Mouse (Mus musculus): ENCODE measurements around the gene Gm4353. TPM values are rescaled to one million over a fixed set of nuclear protein-coding genes. Genes with fewer than 3 reads are reported as not detected.

The Gm4353 gene
- polyA plus RNA-seq, 1 experiment from 2014 or later, result 1.2 TPM

GRCm38 (mm10) chr7:116122981-116123596, 38.7 kb upstream of the Gm4353 start:
- Histone ChIP-seq H3K4me1 (ENCODE audit: control insufficient read depth, insufficient read depth, low read length) (no peaks in the 10 kb centered on the region), H3K27me3 (ENCODE audit: control insufficient read depth, insufficient read depth, low read length) (no peaks in the 10 kb centered on the region), H3K36me3 (ENCODE audit: control insufficient read depth, insufficient read depth, low read length) (no peaks in the 10 kb centered on the region), H3K4me2 (replicated peaks; ENCODE audit: low read depth, low read length) (no peak overlapping the region), H3K4me3 (ENCODE audit: low read depth, low read length) (no peak overlapping the region), H3K9me3 (ENCODE audit: control insufficient read depth, low read depth, low read length) (no peaks in the 10 kb centered on the region), H3K27ac (ENCODE audit: low read length) (no peak overlapping the region), H3K9ac (replicated peaks; ENCODE audit: low read depth, low read length) (no peak overlapping the region)
- WGBS, result 70% methylated on average over 13 of the region's 13 CpGs
- ATAC-seq (ENCODE audit: insufficient number of reproducible peaks, insufficient read depth, low FRiP score, low read depth), result no peak

GRCm38 (mm10) chr7:116121202-116121601, 36.8 kb upstream of the Gm4353 start:
- Histone ChIP-seq H3K27ac (ENCODE audit: low read length) (peak overlapping the region; percentile 55; the same call in 1 of the 2 replicates), H3K4me2 (replicated peaks; ENCODE audit: low read depth, low read length) (no peak overlapping the region), H3K27me3 (ENCODE audit: control insufficient read depth, insufficient read depth, low read length) (no peaks in the 10 kb centered on the region), H3K9me3 (ENCODE audit: control insufficient read depth, low read depth, low read length) (no peaks in the 10 kb centered on the region), H3K4me1 (ENCODE audit: control insufficient read depth, insufficient read depth, low read length) (no peaks in the 10 kb centered on the region), H3K4me3 (ENCODE audit: low read depth, low read length) (no peak overlapping the region), H3K36me3 (ENCODE audit: control insufficient read depth, insufficient read depth, low read length) (no peaks in the 10 kb centered on the region), H3K9ac (replicated peaks; ENCODE audit: low read depth, low read length) (no peak overlapping the region)
- no peak for ATAC-seq (ENCODE audit: insufficient number of reproducible peaks, insufficient read depth, low FRiP score, low read depth)
- 64% methylated on average over 11 of the region's 11 CpGs for WGBS

DNA sequence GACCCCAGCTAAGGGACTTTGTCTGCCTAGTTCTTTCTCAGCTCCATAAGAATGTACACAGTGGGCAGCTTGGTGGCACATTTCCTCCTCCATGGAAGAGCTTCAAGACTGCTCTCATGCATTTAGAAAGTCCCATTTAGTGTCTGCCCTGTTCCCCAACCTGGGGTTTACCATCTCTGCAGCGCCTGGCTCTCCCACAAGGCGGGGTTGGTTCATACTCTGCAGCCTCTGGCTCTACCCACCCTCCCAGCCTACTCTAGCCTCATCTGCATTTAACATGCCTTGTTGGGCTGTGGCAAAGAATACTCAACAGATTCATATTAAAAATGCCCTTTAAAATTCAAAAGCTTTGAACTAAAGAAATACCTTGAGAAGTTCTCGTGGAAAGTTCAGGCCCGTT, 36.3 kb upstream of the Gm4353 start:
- Histone ChIP-seq H3K9me3 (ENCODE audit: control insufficient read depth, low read depth, low read length) (no peaks in the 10 kb centered on the region), H3K4me3 (ENCODE audit: low read depth, low read length) (no peak overlapping the region), H3K9ac (replicated peaks; ENCODE audit: low read depth, low read length) (no peak overlapping the region), H3K27ac (ENCODE audit: low read length) (no peak overlapping the region), H3K4me1 (ENCODE audit: control insufficient read depth, insufficient read depth, low read length) (no peaks in the 10 kb centered on the region), H3K4me2 (replicated peaks; ENCODE audit: low read depth, low read length) (no peak overlapping the region), H3K36me3 (ENCODE audit: control insufficient read depth, insufficient read depth, low read length) (no peaks in the 10 kb centered on the region), H3K27me3 (ENCODE audit: control insufficient read depth, insufficient read depth, low read length) (no peaks in the 10 kb centered on the region)
- WGBS, result 65% methylated on average over 4 of the region's 4 CpGs
- ATAC-seq (ENCODE audit: insufficient number of reproducible peaks, insufficient read depth, low FRiP score, low read depth), result no peak

GRCm38 (mm10) chr7:116119306-116119857, 34.9 kb upstream of the Gm4353 start:
- Histone ChIP-seq H3K27me3 (ENCODE audit: control insufficient read depth, insufficient read depth, low read length) (no peaks in the 10 kb centered on the region), H3K36me3 (ENCODE audit: control insufficient read depth, insufficient read depth, low read length) (no peaks in the 10 kb centered on the region), H3K9me3 (ENCODE audit: control insufficient read depth, low read depth, low read length) (no peaks in the 10 kb centered on the region), H3K4me2 (replicated peaks; ENCODE audit: low read depth, low read length) (no peak overlapping the region), H3K9ac (replicated peaks; ENCODE audit: low read depth, low read length) (no peak overlapping the region), H3K4me3 (ENCODE audit: low read depth, low read length) (no peak overlapping the region), H3K4me1 (ENCODE audit: control insufficient read depth, insufficient read depth, low read length) (no peaks in the 10 kb centered on the region), H3K27ac (ENCODE audit: low read length) (no peak overlapping the region)
- no peak for ATAC-seq (ENCODE audit: insufficient number of reproducible peaks, insufficient read depth, low FRiP score, low read depth)
- WGBS, result 65% methylated on average over 1 of the region's 1 CpGs

- no peak for ATAC-seq (ENCODE audit: insufficient number of reproducible peaks, insufficient read depth, low FRiP score, low read depth)
- Histone ChIP-seq H3K4me1 (ENCODE audit: control insufficient read depth, insufficient read depth, low read length) (no peaks in the 10 kb centered on the region), H3K4me3 (ENCODE audit: low read depth, low read length) (no peak overlapping the region), H3K27me3 (ENCODE audit: control insufficient read depth, insufficient read depth, low read length) (no peaks in the 10 kb centered on the region), H3K4me2 (replicated peaks; ENCODE audit: low read depth, low read length) (no peak overlapping the region), H3K27ac (ENCODE audit: low read length) (no peak overlapping the region), H3K36me3 (ENCODE audit: control insufficient read depth, insufficient read depth, low read length) (no peaks in the 10 kb centered on the region), H3K9ac (replicated peaks; ENCODE audit: low read depth, low read length) (no peak overlapping the region), H3K9me3 (ENCODE audit: control insufficient read depth, low read depth, low read length) (no peaks in the 10 kb centered on the region)
- 88% methylated on average over 2 of the region's 2 CpGs for WGBS
Measured at GRCm38 (mm10) chr7:116115991-116116390, 31.6 kb upstream of the Gm4353 start.

- H3K9me3 ChIP-seq (ENCODE audit: control insufficient read depth, low read depth, low read length), result no peaks in the 10 kb centered on the region
- H3K27me3 ChIP-seq (ENCODE audit: control insufficient read depth, insufficient read depth, low read length), result no peaks in the 10 kb centered on the region
- H3K4me3 ChIP-seq (ENCODE audit: low read depth, low read length), result no peak overlapping the region
- H3K36me3 ChIP-seq (ENCODE audit: control insufficient read depth, insufficient read depth, low read length), result no peaks in the 10 kb centered on the region
- H3K27ac ChIP-seq (ENCODE audit: low read length), result no peak overlapping the region
- H3K4me1 ChIP-seq (ENCODE audit: control insufficient read depth, insufficient read depth, low read length), result no peaks in the 10 kb centered on the region
- H3K4me2 ChIP-seq (replicated peaks; ENCODE audit: low read depth, low read length), result no peak overlapping the region
- ATAC-seq (ENCODE audit: insufficient number of reproducible peaks, insufficient read depth, low FRiP score, low read depth), result no peak
- WGBS, result 70% methylated on average over 12 of the region's 12 CpGs
- H3K9ac ChIP-seq (replicated peaks; ENCODE audit: low read depth, low read length), result no peak overlapping the region
Measured at GRCm38 (mm10) chr7:116115216-116115930, 30.9 kb upstream of the Gm4353 start.

DNA sequence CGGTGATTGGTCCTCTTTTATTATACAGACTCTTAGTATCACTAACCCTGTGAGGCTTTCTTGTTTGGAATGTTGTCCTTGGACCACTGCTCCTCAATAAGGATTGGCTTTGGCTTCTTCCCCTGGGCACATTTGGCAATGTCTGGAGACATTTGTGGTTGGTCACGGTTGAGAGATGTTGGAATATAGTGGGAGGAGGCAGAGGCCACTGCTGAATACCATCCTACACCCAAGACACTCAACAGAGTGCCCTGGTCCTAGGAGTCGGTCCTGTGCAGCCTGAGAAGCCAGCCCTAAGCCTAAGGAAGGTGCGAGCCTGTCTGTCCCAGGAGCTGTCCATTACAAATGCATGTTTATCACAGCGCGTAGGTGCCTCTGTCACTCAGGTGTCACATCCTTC, 27.1 kb upstream of the Gm4353 start:
- Histone ChIP-seq H3K9ac (replicated peaks; ENCODE audit: low read depth, low read length) (no peak overlapping the region), H3K4me1 (ENCODE audit: control insufficient read depth, insufficient read depth, low read length) (no peaks in the 10 kb centered on the region), H3K9me3 (ENCODE audit: control insufficient read depth, low read depth, low read length) (no peaks in the 10 kb centered on the region), H3K4me3 (ENCODE audit: low read depth, low read length) (no peak overlapping the region), H3K4me2 (replicated peaks; ENCODE audit: low read depth, low read length) (no peak overlapping the region), H3K27me3 (ENCODE audit: control insufficient read depth, insufficient read depth, low read length) (no peaks in the 10 kb centered on the region), H3K36me3 (ENCODE audit: control insufficient read depth, insufficient read depth, low read length) (no peaks in the 10 kb centered on the region), H3K27ac (ENCODE audit: low read length) (no peak overlapping the region)
- no peak for ATAC-seq (ENCODE audit: insufficient number of reproducible peaks, insufficient read depth, low FRiP score, low read depth)
- WGBS, result 83% methylated on average over 6 of the region's 6 CpGs

GRCm38 (mm10) chr7:116110661-116111060, 26.2 kb upstream of the Gm4353 start:
- no peaks in the 10 kb centered on the region for H3K27me3 ChIP-seq (ENCODE audit: control insufficient read depth, insufficient read depth, low read length)
- no peak for ATAC-seq (ENCODE audit: insufficient number of reproducible peaks, insufficient read depth, low FRiP score, low read depth)
- H3K4me3 ChIP-seq (ENCODE audit: low read depth, low read length), result no peak overlapping the region
- H3K27ac ChIP-seq (ENCODE audit: low read length), result no peak overlapping the region
- H3K4me1 ChIP-seq (ENCODE audit: control insufficient read depth, insufficient read depth, low read length), result no peaks in the 10 kb centered on the region
- H3K36me3 ChIP-seq (ENCODE audit: control insufficient read depth, insufficient read depth, low read length), result peaks cover 4% of the 10 kb centered on the region; the same call in 1 of the 2 replicates
- H3K9me3 ChIP-seq (ENCODE audit: control insufficient read depth, low read depth, low read length), result no peaks in the 10 kb centered on the region
- 75% methylated on average over 3 of the region's 3 CpGs for WGBS
- H3K9ac ChIP-seq (replicated peaks; ENCODE audit: low read depth, low read length), result no peak overlapping the region
- H3K4me2 ChIP-seq (replicated peaks; ENCODE audit: low read depth, low read length), result no peak overlapping the region

Data from stomach, embryonic 14.5 days (tissue).